Mouse (Mus musculus) midbrain, embryonic 11.5 days (tissue): ENCODE results near the gene Fcho1. TPM values are rescaled to one million over a fixed set of nuclear protein-coding genes. Genes with fewer than 3 reads are reported as not detected.

Experiments used
- ATAC-seq: fragments of 200-750 bp; cut with Nextera tagmentation; 2 replicates; pipeline ENCODE4 v1.8.0; 2017; ENCODE audit warnings: moderate TSS enrichment, moderate library complexity; ENCODE audit not compliant: low FRiP score
- DNase-seq: peaks from one replicate; pipeline ENCODE4 v3.0.0; 2015; ENCODE audit warnings: low spot score; ENCODE audit errors: missing footprints
- H3K27ac ChIP-seq: fragments of 300-500 bp; sonication (generic); 2 replicates; pipeline ENCODE4 v1.5.1; 2014; ENCODE audit warnings: low read depth, low read length
- H3K27me3 ChIP-seq: fragments of 300-500 bp; sonication (generic); 2 replicates; pipeline ENCODE4 v1.6.1; 2014; ENCODE audit warnings: mild to moderate bottlenecking, low read length, moderate library complexity, mixed read lengths; ENCODE audit not compliant: control insufficient read depth, insufficient read depth
- H3K36me3 ChIP-seq: fragments of 300-500 bp; sonication (generic); 2 replicates; pipeline ENCODE4 v1.6.1; 2014; ENCODE audit warnings: mild to moderate bottlenecking, low read length, moderate library complexity, mixed read lengths; ENCODE audit not compliant: control insufficient read depth, insufficient read depth
- H3K4me1 ChIP-seq: fragments of 300-500 bp; sonication (generic); 2 replicates; pipeline ENCODE4 v1.6.1; 2014; ENCODE audit warnings: low read length; ENCODE audit not compliant: control insufficient read depth, insufficient read depth
- H3K4me2 ChIP-seq: fragments of 300-500 bp; sonication (generic); 2 replicates; pipeline ENCODE4 v1.6.1; 2014; ENCODE audit warnings: mild to moderate bottlenecking, moderate library complexity
- H3K4me3 ChIP-seq: fragments of 300-500 bp; sonication (generic); 2 replicates; pipeline ENCODE4 v1.5.1; 2014; ENCODE audit warnings: low read depth, low read length
- H3K9ac ChIP-seq: fragments of 300-500 bp; sonication (generic); 2 replicates; pipeline ENCODE4 v1.6.1; 2014; ENCODE audit warnings: low read length
- H3K9me3 ChIP-seq: fragments of 300-500 bp; sonication (generic); 2 replicates; pipeline ENCODE4 v1.6.1; 2016; ENCODE audit warnings: low read length; ENCODE audit not compliant: control insufficient read depth
- WGBS: fragments of 180-500 bp; shearing (Covaris S2); extraction: QIAGEN DNeasy Blood & Tissue Kit; methylation state at CpG from one replicate; pipeline ENCODE4 v1.1.7; 2014; 5-methylcytosine and 5-hydroxymethylcytosine counted together
- polyA plus RNA-seq: library from polyadenylated mRNA; unstranded; fragments of >200 nt; fragmentation: Nextera tagmentation; extraction: Ambion mirVana; gene quantifications from 2 replicates; pipeline ENCODE4 v1.2.1, GENCODE M21; 2014

Gene Fcho1
- polyA plus RNA-seq, 1 experiment from 2014 or later = 15.3 TPM

GRCm38 (mm10) chr8:71693166-71694041 is 32.1 kb downstream of the Fcho1 start:
- 0 out of 2 replicates have a peak, but pooled peaks cover 3% of the 10 kb centered on the region for H3K4me1 ChIP-seq
- no peaks in the 10 kb centered on the region for H3K36me3 ChIP-seq
- no peak overlapping the region for H3K9ac ChIP-seq
- H3K9me3 ChIP-seq = no peaks in the 10 kb centered on the region
- no peak overlapping the region; the same call in 1 of the 2 replicates for H3K4me2 ChIP-seq
- H3K4me3 ChIP-seq = no peak overlapping the region
- peaks cover 72% of the 10 kb centered on the region for H3K27me3 ChIP-seq
- DNase-seq (peak; percentile 89), ATAC-seq (peak; percentile 54; the same call in 1 of the 2 replicates)
- 10% methylated on average over 67 of the region's 68 CpGs for WGBS
- H3K27ac ChIP-seq = no peak overlapping the region

GRCm38 (mm10) chr8:71692509-71692908 is 33.0 kb downstream of the Fcho1 start:
- Histone ChIP-seq H3K27me3 (peaks cover 81% of the 10 kb centered on the region), H3K9ac (no peak overlapping the region), H3K4me2 (no peak overlapping the region), H3K9me3 (no peaks in the 10 kb centered on the region), H3K36me3 (no peaks in the 10 kb centered on the region), H3K4me3 (no peak overlapping the region), H3K27ac (no peak overlapping the region), H3K4me1 (0 out of 2 replicates have a peak, but pooled peaks cover 3% of the 10 kb centered on the region)
- ATAC-seq = no peak
- DNase-seq = peak; percentile 76
- WGBS = 5% methylated on average over 30 of the region's 30 CpGs

GRCm38 (mm10) chr8:71689028-71689427 is 36.5 kb downstream of the Fcho1 start, which contains the start of gene Insl3:
Insl3 (plus strand) TSS chr8:71689214.
- Histone ChIP-seq H3K27me3 (peaks cover 100% of the 10 kb centered on the region), H3K4me1 (0 out of 2 replicates have a peak, but pooled peaks cover 8% of the 10 kb centered on the region), H3K27ac (no peak within 1 kb of the TSS), H3K9ac (no peak within 1 kb of the TSS), H3K4me2 (no peak within 1 kb of the TSS), H3K4me3 (no peak within 1 kb of the TSS), H3K9me3 (no peaks in the 10 kb centered on the region), H3K36me3 (no peaks in the 10 kb centered on the region)
- DNase-seq = peak; percentile 83
- WGBS = 5% methylated on average over 33 of the region's 33 CpGs
- no peak for ATAC-seq

GRCm38 (mm10) chr8:71687616-71688015 is 37.9 kb downstream of the Fcho1 start:
- ATAC-seq (no peak), DNase-seq (peak; percentile 82)
- H3K4me3 ChIP-seq = no peak overlapping the region
- no peak overlapping the region for H3K27ac ChIP-seq
- H3K4me1 ChIP-seq = 0 out of 2 replicates have a peak, but pooled peaks cover 6% of the 10 kb centered on the region
- no peak overlapping the region for H3K9ac ChIP-seq
- WGBS = under 1% methylated on average over 8 of the region's 8 CpGs
- H3K9me3 ChIP-seq = no peaks in the 10 kb centered on the region
- H3K27me3 ChIP-seq = peaks cover 100% of the 10 kb centered on the region
- no peak overlapping the region for H3K4me2 ChIP-seq
- no peaks in the 10 kb centered on the region for H3K36me3 ChIP-seq

- no peak overlapping the region for H3K9ac ChIP-seq
These were observed 39.3 kb downstream of the Fcho1 start for GRCm38 (mm10) chr8:71686143-71686734.

GRCm38 (mm10) chr8:71685573-71685972 is 39.9 kb downstream of the Fcho1 start:
- ATAC-seq (peak; percentile 2; the same call in 1 of the 2 replicates), DNase-seq (peak; percentile 90)
- Histone ChIP-seq H3K9me3 (no peaks in the 10 kb centered on the region), H3K27ac (no peak overlapping the region), H3K4me3 (no peak overlapping the region), H3K4me2 (peak overlapping the region; percentile 30), H3K36me3 (no peaks in the 10 kb centered on the region), H3K4me1 (0 out of 2 replicates have a peak, but pooled peaks cover 6% of the 10 kb centered on the region), H3K27me3 (peaks cover 100% of the 10 kb centered on the region), H3K9ac (no peak overlapping the region)
- 2% methylated on average over 29 of the region's 29 CpGs for WGBS

More at GRCm38 (mm10) chr8:71686143-71686734, 39.3 kb downstream of the Fcho1 start:
- H3K4me1 ChIP-seq = 0 out of 2 replicates have a peak, but pooled peaks cover 6% of the 10 kb centered on the region
- H3K4me2 ChIP-seq = peak overlapping the region; percentile 30
- peaks cover 100% of the 10 kb centered on the region for H3K27me3 ChIP-seq
- ATAC-seq (peak; percentile 62), DNase-seq (peak; percentile 91)
- no peaks in the 10 kb centered on the region for H3K9me3 ChIP-seq
- no peaks in the 10 kb centered on the region for H3K36me3 ChIP-seq
- H3K4me3 ChIP-seq = no peak overlapping the region
- H3K27ac ChIP-seq = no peak overlapping the region
- WGBS = 1% methylated on average over 23 of the region's 23 CpGs

GRCm38 (mm10) chr8:71684701-71685100 is 40.8 kb downstream of the Fcho1 start:
- DNase-seq = peak; percentile 91

GRCm38 (mm10) chr8:71682832-71683231 is 42.7 kb downstream of the Fcho1 start:
- no peak overlapping the region for H3K27ac ChIP-seq
- H3K9ac ChIP-seq = no peak overlapping the region
- H3K9me3 ChIP-seq = no peaks in the 10 kb centered on the region
- H3K4me1 ChIP-seq = 0 out of 2 replicates have a peak, but pooled peaks cover 6% of the 10 kb centered on the region
- DNase-seq (no peak), ATAC-seq (no peak)
- no peaks in the 10 kb centered on the region for H3K36me3 ChIP-seq
- no peak overlapping the region for H3K4me3 ChIP-seq
- WGBS = 56% methylated on average over 12 of the region's 12 CpGs
- H3K27me3 ChIP-seq = peaks cover 100% of the 10 kb centered on the region
- no peak overlapping the region for H3K4me2 ChIP-seq

More at GRCm38 (mm10) chr8:71684701-71685100, 40.8 kb downstream of the Fcho1 start:
- no peaks in the 10 kb centered on the region for H3K36me3 ChIP-seq
- H3K9ac ChIP-seq = no peak overlapping the region
- 0 out of 2 replicates have a peak, but pooled peaks cover 6% of the 10 kb centered on the region for H3K4me1 ChIP-seq
- H3K27me3 ChIP-seq = peaks cover 100% of the 10 kb centered on the region
- ATAC-seq = no peak
- H3K4me3 ChIP-seq = no peak overlapping the region
- WGBS = 8% methylated on average over 10 of the region's 10 CpGs
- no peak overlapping the region for H3K27ac ChIP-seq
- no peak overlapping the region for H3K4me2 ChIP-seq
- H3K9me3 ChIP-seq = no peaks in the 10 kb centered on the region
